Mouse (Mus musculus) lung, postnatal 0 days (tissue): ENCODE measurements at regions not wholly inside any gene's neighbourhood (a gene's known extent, or its start where the extent isn't known, plus 50 kb on each side); places are given as distances from the start of the nearest gene placed in this dataset.

Source experiments
- ATAC-seq: fragments of 200-750 bp; cut with Nextera tagmentation; 2 replicates; pipeline ENCODE4 v1.8.0; 2017; ENCODE audit warnings: moderate library complexity
- DNase-seq: peaks from one replicate; pipeline ENCODE4 v3.0.0-alpha.2; 2016; ENCODE audit warnings: low spot score
- H3K27ac ChIP-seq: fragments of 300-500 bp; sonication (generic); 2 replicates; pipeline ENCODE4 v1.5.1; 2014; ENCODE audit warnings: antibody characterized with exemption, mild to moderate bottlenecking, low read length, mixed read lengths
- H3K27me3 ChIP-seq: fragments of 300-500 bp; sonication (generic); replicated peaks from 2 replicates; pipeline ENCODE4 v1.6.1; 2014; ENCODE audit warnings: low read length, mixed read lengths; ENCODE audit not compliant: insufficient read depth
- H3K36me3 ChIP-seq: fragments of 300-500 bp; sonication (generic); 2 replicates; pipeline ENCODE4 v1.6.1; 2014; ENCODE audit warnings: low read length, mixed read lengths; ENCODE audit not compliant: insufficient read depth
- H3K4me1 ChIP-seq: fragments of 300-500 bp; sonication (generic); 2 replicates; pipeline ENCODE4 v1.6.1; 2014; ENCODE audit warnings: antibody characterized with exemption, low read depth, low read length, mixed read lengths; ENCODE audit not compliant: insufficient read depth
- H3K4me2 ChIP-seq: fragments of 300-500 bp; sonication (generic); replicated peaks from 2 replicates; pipeline ENCODE4 v1.6.1; 2014; ENCODE audit warnings: low read depth, mild to moderate bottlenecking, low read length, moderate library complexity, mixed read lengths
- H3K4me3 ChIP-seq: fragments of 300-500 bp; sonication (generic); 2 replicates; pipeline ENCODE4 v1.5.1; 2014; ENCODE audit warnings: low read depth, low read length
- H3K9ac ChIP-seq: fragments of 300-500 bp; sonication (generic); replicated peaks from 2 replicates; pipeline ENCODE4 v1.6.1; 2014; ENCODE audit warnings: low read depth, mild to moderate bottlenecking
- H3K9me3 ChIP-seq: fragments of 300-500 bp; sonication (generic); 2 replicates; pipeline ENCODE4 v1.6.1; 2016; ENCODE audit warnings: low read length, mixed read lengths
- CTCF ChIP-seq: IDR thresholded peaks from 2 replicates; pipeline ENCODE4 v1.5.1; 2016; ENCODE audit warnings: antibody characterized with exemption, mild to moderate bottlenecking
- EP300 ChIP-seq: IDR thresholded peaks from 2 replicates; pipeline ENCODE4 v1.6.1; 2016; ENCODE audit warnings: antibody characterized with exemption, mild to moderate bottlenecking, control low read depth
- WGBS: fragments of 180-500 bp; shearing (Covaris S2); extraction: QIAGEN DNeasy Blood & Tissue Kit; methylation state at CpG from one replicate; pipeline ENCODE4 v1.1.7; 2014; 5-methylcytosine and 5-hydroxymethylcytosine counted together

DNA sequence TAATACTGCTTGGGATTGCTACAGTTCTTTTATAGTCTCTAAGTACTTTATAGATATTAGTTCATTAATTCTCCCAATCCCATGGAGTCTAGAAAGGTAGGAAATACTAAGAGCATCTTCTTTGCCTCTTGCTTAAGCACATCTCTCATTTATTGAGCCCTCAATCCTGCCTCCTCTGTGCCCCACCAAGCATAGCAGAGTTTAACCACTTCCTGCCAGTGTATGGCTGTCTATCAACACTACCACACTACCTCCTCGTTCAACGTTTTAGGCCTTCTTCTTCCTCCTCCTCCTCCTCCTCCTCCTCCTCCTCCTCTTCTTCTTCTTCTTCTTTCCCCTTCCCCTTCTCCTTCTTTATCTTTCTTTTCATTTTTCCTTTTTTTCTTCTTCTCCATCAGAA is 839.1 kb downstream of the Ets1 start:
- Histone ChIP-seq H3K36me3 (no peaks in the 10 kb centered on the region), H3K4me2 (no peak overlapping the region), H3K9me3 (no peaks in the 10 kb centered on the region), H3K4me3 (no peak overlapping the region), H3K9ac (no peak overlapping the region), H3K27me3 (no peaks in the 10 kb centered on the region), H3K4me1 (no peaks in the 10 kb centered on the region), H3K27ac (no peak overlapping the region)
- WGBS: 63% methylated on average over 2 of the region's 2 CpGs
- DNase-seq: no peak
- TF ChIP-seq EP300 (no peak), CTCF (no peak)
- no peak for ATAC-seq

DNA sequence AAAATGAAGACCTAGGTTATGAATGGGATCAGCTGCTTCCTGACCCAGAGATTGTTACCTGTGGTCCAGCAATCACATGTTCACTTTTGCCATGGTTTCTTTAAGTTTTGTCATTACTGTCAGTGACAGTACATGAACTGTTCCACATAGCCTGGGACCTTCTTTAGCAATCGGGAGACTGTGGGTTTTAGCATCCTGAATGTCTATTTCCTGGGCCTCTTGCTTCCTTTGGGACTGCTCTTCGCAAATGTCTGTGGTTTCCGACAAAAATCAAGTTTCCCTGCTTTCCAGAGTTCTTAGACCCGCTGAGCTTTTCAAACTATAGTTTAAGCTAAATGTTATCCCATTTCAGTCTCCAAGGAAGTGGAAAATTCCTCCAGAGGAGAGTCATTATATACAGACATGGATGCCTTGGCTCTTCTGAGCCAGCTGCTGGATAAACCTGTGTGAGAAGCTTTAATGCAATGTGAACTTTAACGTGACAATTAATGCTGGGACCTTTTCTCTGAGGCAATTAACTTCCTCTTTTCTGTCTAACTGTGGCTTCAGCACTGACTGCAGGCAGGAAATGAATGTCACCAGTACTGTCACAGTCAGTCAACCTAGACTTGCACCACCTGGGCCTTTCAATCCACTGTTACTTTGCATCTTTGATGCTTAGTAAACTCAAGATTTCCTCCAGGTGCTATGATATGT is 847.0 kb downstream of the Ets1 start:
- DNase-seq (peak; percentile 8), ATAC-seq (no peak)
- TF ChIP-seq CTCF (no peak), EP300 (no peak)
- WGBS: 58% methylated on average over 5 of the region's 5 CpGs
- H3K27me3 ChIP-seq: no peaks in the 10 kb centered on the region
- no peaks in the 10 kb centered on the region for H3K36me3 ChIP-seq
- H3K27ac ChIP-seq: no peak overlapping the region
- H3K9me3 ChIP-seq: no peaks in the 10 kb centered on the region
- no peak overlapping the region for H3K4me2 ChIP-seq
- no peaks in the 10 kb centered on the region for H3K4me1 ChIP-seq
- H3K4me3 ChIP-seq: no peak overlapping the region
- H3K9ac ChIP-seq: no peak overlapping the region

DNA sequence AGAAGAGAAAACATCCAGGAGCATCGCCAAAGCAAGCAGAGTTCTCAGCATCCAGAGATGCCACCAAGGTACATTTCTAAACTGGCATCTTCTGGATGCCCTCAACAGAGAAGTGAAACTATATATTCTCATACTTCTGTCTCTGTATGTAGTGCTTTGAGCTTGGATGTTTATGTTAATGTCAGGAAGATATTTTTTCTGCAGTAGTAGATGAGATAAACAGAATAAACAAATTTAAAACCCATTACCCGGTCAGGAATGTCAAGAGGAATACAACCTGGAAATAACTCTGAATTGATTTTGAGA is 847.5 kb downstream of the Ets1 start:
- no peak for ATAC-seq
- H3K9me3 ChIP-seq: no peaks in the 10 kb centered on the region

DNA sequence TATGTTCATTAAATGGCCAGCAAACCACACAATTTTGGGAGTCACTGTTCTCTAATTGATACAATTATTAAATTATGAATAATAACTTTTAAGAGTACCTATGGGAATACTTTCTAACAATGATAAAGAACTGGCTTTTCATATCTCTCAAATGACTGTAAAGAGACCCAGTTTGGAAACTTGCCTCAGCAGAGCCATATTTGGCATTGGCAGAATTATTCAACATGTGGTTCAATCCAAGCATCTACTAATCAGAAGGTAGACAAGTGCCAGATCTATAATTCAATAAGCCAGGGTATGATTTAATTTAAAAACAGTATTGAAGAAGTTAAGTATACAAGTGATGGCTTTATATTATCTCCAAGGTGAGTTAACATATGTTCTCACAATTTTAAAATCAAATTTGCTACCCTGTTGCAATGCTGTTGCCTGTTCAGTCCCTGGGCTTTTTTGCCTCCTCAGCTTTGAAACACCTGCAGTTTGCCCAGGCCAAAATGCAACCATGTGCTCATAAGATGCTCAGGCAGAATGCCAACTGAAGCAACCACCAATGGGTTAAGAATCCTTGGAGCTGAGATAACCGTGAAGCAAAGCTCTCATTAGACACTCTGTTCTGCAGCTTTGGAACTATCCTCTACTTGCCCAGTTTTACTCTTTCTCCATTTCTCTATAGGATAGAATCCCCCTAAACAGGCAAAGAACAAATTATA is 897.2 kb downstream of the Ets1 start:
- H3K4me2 ChIP-seq: no peak overlapping the region
- H3K27me3 ChIP-seq: no peaks in the 10 kb centered on the region
- no peaks in the 10 kb centered on the region for H3K4me1 ChIP-seq
- H3K36me3 ChIP-seq: no peaks in the 10 kb centered on the region
- WGBS: 56% methylated on average over 1 of the region's 1 CpGs
- H3K9ac ChIP-seq: no peak overlapping the region
- H3K9me3 ChIP-seq: no peaks in the 10 kb centered on the region
- H3K27ac ChIP-seq: no peak overlapping the region
- DNase-seq: no peak
- TF ChIP-seq CTCF (no peak), EP300 (no peak)
- ATAC-seq: no peak
- H3K4me3 ChIP-seq: no peak overlapping the region

More for the DNA sequence above, 847.5 kb downstream of the Ets1 start:
- H3K4me2 ChIP-seq: no peak overlapping the region
- no peak overlapping the region for H3K27ac ChIP-seq
- no peak for DNase-seq
- no peaks in the 10 kb centered on the region for H3K4me1 ChIP-seq
- no peak overlapping the region for H3K9ac ChIP-seq
- no peaks in the 10 kb centered on the region for H3K36me3 ChIP-seq
- no peak for TF ChIP-seq EP300
- TF ChIP-seq CTCF: no peak
- 56% methylated on average over 2 of the region's 2 CpGs for WGBS
- no peaks in the 10 kb centered on the region for H3K27me3 ChIP-seq
- H3K4me3 ChIP-seq: no peak overlapping the region

DNA sequence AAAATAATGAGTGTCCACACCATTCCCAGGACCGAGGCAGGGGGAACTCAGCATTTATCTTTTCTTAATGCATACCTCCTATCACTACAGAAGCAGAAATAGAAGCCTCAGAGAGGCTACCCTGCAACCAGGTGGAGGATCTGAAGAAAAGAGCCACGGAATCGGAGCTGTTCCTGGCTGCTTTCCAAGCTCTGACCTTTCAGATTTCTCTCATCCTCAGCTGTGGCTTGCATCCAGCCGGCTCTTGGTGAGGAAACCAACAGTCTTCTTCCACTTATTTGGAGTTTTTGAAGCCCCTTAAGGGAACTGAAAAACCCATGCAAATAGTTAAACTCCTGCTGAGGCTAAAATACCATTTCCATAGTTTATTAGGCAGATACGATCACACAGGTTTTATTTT is 907.3 kb downstream of the Ets1 start:
- H3K4me1 ChIP-seq: no peaks in the 10 kb centered on the region
- no peaks in the 10 kb centered on the region for H3K27me3 ChIP-seq
- no peak for ATAC-seq
- H3K4me2 ChIP-seq: no peak overlapping the region
- H3K4me3 ChIP-seq: no peak overlapping the region
- WGBS: 42% methylated on average over 5 of the region's 5 CpGs
- H3K36me3 ChIP-seq: no peaks in the 10 kb centered on the region
- H3K9me3 ChIP-seq: no peaks in the 10 kb centered on the region
- no peak for DNase-seq
- TF ChIP-seq EP300: no peak
- TF ChIP-seq CTCF: no peak
- no peak overlapping the region for H3K9ac ChIP-seq
- no peak overlapping the region for H3K27ac ChIP-seq

DNA sequence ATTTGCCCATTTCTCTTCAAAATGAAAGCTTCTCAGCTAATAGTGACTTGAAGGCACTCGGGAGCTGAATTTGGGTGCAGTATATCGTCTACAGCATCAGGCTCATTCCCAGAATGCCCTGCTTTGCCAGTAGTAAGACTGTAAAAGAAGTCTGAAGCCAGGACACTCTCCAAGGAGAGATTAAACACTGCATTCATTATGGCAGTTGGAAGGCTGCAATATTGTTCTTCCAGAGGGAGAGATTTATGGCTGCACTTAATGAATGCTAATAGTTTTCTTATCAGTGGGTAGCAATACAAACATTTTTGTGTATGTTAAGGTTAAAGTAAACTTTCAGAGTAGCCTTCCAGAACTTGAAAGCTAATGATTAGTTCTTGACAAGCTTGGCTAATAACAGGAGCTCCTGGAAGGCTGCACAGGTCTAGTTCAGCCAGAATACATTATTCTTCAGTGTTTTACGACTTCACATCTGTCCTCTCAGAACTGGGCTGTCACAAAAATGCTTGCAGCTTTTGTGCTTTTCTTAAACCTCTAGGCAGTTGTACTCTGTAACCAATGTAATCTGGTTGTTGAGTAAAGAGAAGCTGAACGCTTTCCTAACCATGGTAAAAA is 910.2 kb downstream of the Ets1 start:
- ATAC-seq (no peak), DNase-seq (no peak)
- H3K4me3 ChIP-seq: no peak overlapping the region

More for the DNA sequence above, 910.2 kb downstream of the Ets1 start:
- H3K9me3 ChIP-seq: no peaks in the 10 kb centered on the region
- TF ChIP-seq EP300 (no peak), CTCF (no peak)
- no peak overlapping the region for H3K4me2 ChIP-seq
- H3K36me3 ChIP-seq: no peaks in the 10 kb centered on the region
- no peaks in the 10 kb centered on the region for H3K4me1 ChIP-seq
- H3K9ac ChIP-seq: no peak overlapping the region
- WGBS: 26% methylated on average over 4 of the region's 4 CpGs
- no peaks in the 10 kb centered on the region for H3K27me3 ChIP-seq
- no peak overlapping the region for H3K27ac ChIP-seq
